In the genomic region with DNA sequence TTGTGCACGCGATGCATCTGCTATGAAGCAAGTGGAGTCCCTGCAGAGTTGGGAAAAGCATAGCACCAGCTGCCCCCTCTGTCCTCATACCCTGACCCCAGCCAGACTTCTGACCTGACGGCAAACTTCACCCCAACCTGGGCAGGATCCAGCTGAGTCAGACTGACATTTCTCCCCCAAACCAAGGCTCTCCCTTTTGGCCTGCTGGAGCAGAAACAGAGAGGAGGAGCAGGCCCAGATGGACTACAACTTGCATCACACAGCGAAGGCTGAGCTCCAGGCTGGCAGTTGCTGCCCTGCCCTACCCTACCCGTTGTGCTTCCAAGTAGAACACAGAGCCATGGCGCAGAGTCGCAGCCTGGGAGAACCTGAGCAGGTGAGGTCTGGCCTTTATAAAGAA, we compare ENCODE assay signal across 20 mouse cellular contexts. TPM values are rescaled to one million over a fixed set of nuclear protein-coding genes. Genes with fewer than 3 reads are reported as not detected.
DNase-seq lines count a peak whose midpoint lies in the region; ATAC-seq and TF ChIP-seq lines count a peak whose summit lies in the region.
"Had no signal": no experiment of that assay in that cellular context is flagged by ENCODE, and none has a peak within 500 bp of the region (broad histone marks: within the 10 kb centered on the region; RNA-seq: fewer than 3 reads in every experiment).

No protein-coding gene starts in this region.

- peaks cover 6% of the 10 kb centered on the region; the same call in 1 of the 2 replicates for H3K4me1 ChIP-seq in limb, embryonic 13.5 days
- H3K4me1 ChIP-seq in limb, embryonic 10.5 days = peaks cover 5% of the 10 kb centered on the region; the same call in 1 of the 2 replicates
- H3K4me1 ChIP-seq in thymus, adult 2 months (replicated peaks; ENCODE audit: control insufficient read depth, insufficient read depth, low read length) = no peaks in the 10 kb centered on the region; the same call in 1 of the 2 replicates
- H3K4me1 ChIP-seq in forebrain, embryonic 15.5 days = no peaks in the 10 kb centered on the region
- H3K4me1 ChIP-seq in hindbrain, embryonic 10.5 days (replicated peaks) = 0 out of 2 replicates have a peak, but pooled peaks cover 4% of the 10 kb centered on the region
- H3K4me1 ChIP-seq: hindbrain, embryonic 13.5 days; liver, embryonic 15.5 days had no signal

- no peak for TF ChIP-seq POLR2A in thymus, adult 2 months (IDR thresholded peaks at IDR 0.05; ENCODE audit: control insufficient read depth, extremely low read depth, insufficient read depth, low read length, poor library complexity)

- ATAC-seq in limb, embryonic 13.5 days (ENCODE audit: low FRiP score, low read depth) = no peak
- no peak for ATAC-seq in forebrain, embryonic 15.5 days (replicated peaks)
- ATAC-seq: forebrain, embryonic 14.5 days had no signal

- H3K4me2 ChIP-seq in limb, embryonic 13.5 days (replicated peaks) = no peak overlapping the region
- no peak overlapping the region for H3K4me2 ChIP-seq in forebrain, embryonic 15.5 days (replicated peaks)
- H3K4me2 ChIP-seq: heart, embryonic 12.5 days; hindbrain, embryonic 13.5 days; liver, embryonic 15.5 days had no signal

- H3K27me3 ChIP-seq in limb, embryonic 13.5 days = no peaks in the 10 kb centered on the region
- H3K27me3 ChIP-seq in limb, embryonic 10.5 days (ENCODE audit: low read depth, poor library complexity, severe bottlenecking) = no peaks in the 10 kb centered on the region
- H3K27me3 ChIP-seq in thymus, adult 2 months (ENCODE audit: control insufficient read depth, insufficient read depth, low read length) = no peaks in the 10 kb centered on the region
- H3K27me3 ChIP-seq in forebrain, embryonic 15.5 days = no peaks in the 10 kb centered on the region
- H3K27me3 ChIP-seq in hindbrain, embryonic 10.5 days (ENCODE audit: insufficient read depth, poor library complexity, severe bottlenecking) = no peaks in the 10 kb centered on the region
- H3K27me3 ChIP-seq: heart, embryonic 12.5 days; hindbrain, embryonic 13.5 days; liver, embryonic 15.5 days had no signal

- no peak for DNase-seq in limb, embryonic 10.5 days (ENCODE audit: low spot score)
- no peak for DNase-seq in thymus, adult 2 months
- DNase-seq in thymus, postnatal 36 days = no peak
- DNase-seq in adrenal gland, postnatal 36 days = peak; percentile 60
- no peak for DNase-seq in hindbrain, embryonic 10.5 days (ENCODE audit: low spot score)
- DNase-seq: cerebellum, adult 9-11 months; gastrocnemius, postnatal 10 days; heart, postnatal 10 days; kidney, adult 11 months; kidney, postnatal 4 days; midbrain, embryonic 14.5 days; retina, postnatal 1 day; right cerebral cortex, postnatal 25 days; spleen, adult 18-20 months had no signal

- no peaks in the 10 kb centered on the region for H3K9me3 ChIP-seq in limb, embryonic 13.5 days
- no peaks in the 10 kb centered on the region for H3K9me3 ChIP-seq in limb, embryonic 10.5 days (replicated peaks)
- no peaks in the 10 kb centered on the region for H3K9me3 ChIP-seq in forebrain, embryonic 15.5 days
- H3K9me3 ChIP-seq in hindbrain, embryonic 10.5 days = no peaks in the 10 kb centered on the region
- H3K9me3 ChIP-seq: heart, embryonic 12.5 days; hindbrain, embryonic 13.5 days; liver, embryonic 15.5 days had no signal

- 93% methylated on average over 7 of the region's 7 CpGs for WGBS in limb, embryonic 13.5 days
- 87% methylated on average over 7 of the region's 7 CpGs for WGBS in limb, embryonic 10.5 days
- 95% methylated on average over 7 of the region's 7 CpGs for WGBS in thymus, adult 2 months
- 93% methylated on average over 7 of the region's 7 CpGs for WGBS in forebrain, embryonic 15.5 days
- 92% methylated on average over 7 of the region's 7 CpGs for WGBS in hindbrain, embryonic 10.5 days

- no peak for TF ChIP-seq CTCF in thymus, adult 2 months (IDR thresholded peaks at IDR 0.05; ENCODE audit: borderline replicate concordance, control insufficient read depth, extremely low read depth, insufficient read depth, low read length, poor library complexity)

- H3K9ac ChIP-seq in limb, embryonic 13.5 days = 0 out of 2 replicates have a peak overlapping the region, but pooled peaks have one; percentile 4
- no peak overlapping the region for H3K9ac ChIP-seq in forebrain, embryonic 15.5 days (replicated peaks)
- H3K9ac ChIP-seq: heart, embryonic 12.5 days; hindbrain, embryonic 13.5 days; liver, embryonic 15.5 days had no signal

- H3K4me3 ChIP-seq in limb, embryonic 13.5 days = no peak overlapping the region
- no peak overlapping the region for H3K4me3 ChIP-seq in limb, embryonic 10.5 days
- no peak overlapping the region for H3K4me3 ChIP-seq in thymus, adult 2 months (ENCODE audit: control insufficient read depth, insufficient read depth, low read length)
- no peak overlapping the region for H3K4me3 ChIP-seq in forebrain, embryonic 15.5 days
- H3K4me3 ChIP-seq in hindbrain, embryonic 10.5 days = no peak overlapping the region
- H3K4me3 ChIP-seq: heart, embryonic 12.5 days; hindbrain, embryonic 13.5 days; liver, embryonic 15.5 days had no signal

- H3K27ac ChIP-seq in limb, embryonic 13.5 days = no peak overlapping the region
- H3K27ac ChIP-seq in limb, embryonic 10.5 days = no peak overlapping the region
- peak overlapping the region; percentile 6; the same call in 1 of the 2 replicates for H3K27ac ChIP-seq in thymus, adult 2 months (ENCODE audit: control insufficient read depth, insufficient read depth, low read length)
- no peak overlapping the region for H3K27ac ChIP-seq in forebrain, embryonic 15.5 days (replicated peaks)
- H3K27ac ChIP-seq in hindbrain, embryonic 10.5 days = no peak overlapping the region
- H3K27ac ChIP-seq: hindbrain, embryonic 13.5 days; liver, embryonic 15.5 days had no signal

- H3K36me3 ChIP-seq in limb, embryonic 13.5 days = no peaks in the 10 kb centered on the region
- no peaks in the 10 kb centered on the region for H3K36me3 ChIP-seq in limb, embryonic 10.5 days
- no peaks in the 10 kb centered on the region for H3K36me3 ChIP-seq in thymus, adult 2 months (ENCODE audit: control insufficient read depth, insufficient read depth, low read length)
- no peaks in the 10 kb centered on the region for H3K36me3 ChIP-seq in forebrain, embryonic 15.5 days
- no peaks in the 10 kb centered on the region for H3K36me3 ChIP-seq in hindbrain, embryonic 10.5 days
- H3K36me3 ChIP-seq: heart, embryonic 12.5 days; hindbrain, embryonic 13.5 days; liver, embryonic 15.5 days had no signal

RNA-seq across cellular contexts. Expression of a gene that starts 32.1 kb away (rescaled TPM):
- polyA plus RNA-seq in limb, embryonic 13.5 days (2015; fragmentation: Nextera tagmentation; extraction: Ambion mirVana) = 16.5 and 17.8 TPM in 2 replicates
- 10.7 and 11.3 TPM in 2 replicates for polyA plus RNA-seq in limb, embryonic 10.5 days (2016; fragmentation: Nextera tagmentation; extraction: Ambion mirVana)
- polyA plus RNA-seq in thymus, adult 2 months (2012; rRNA removed) = 46.1 and 47.2 TPM in 2 replicates
- total RNA-seq in adrenal gland, postnatal 36 days (2021) = 100 to 1,000 TPM in 1 of 2 experiments, 10 to 100 TPM in 1; 94.5 to 108 TPM
- 32.5 and 33.5 TPM in 2 replicates for polyA plus RNA-seq in forebrain, embryonic 15.5 days (2015; fragmentation: Nextera tagmentation; extraction: Ambion mirVana)
- polyA plus RNA-seq in hindbrain, embryonic 10.5 days (2016; fragmentation: Nextera tagmentation; extraction: Ambion mirVana) = 14.8 and 15.4 TPM in 2 replicates

Comparison
In these comparisons a context has a peak if more than half of its experiments do, and no peak if none do; other contexts are left out.
1. DNase-seq: peak in adrenal gland, postnatal 36 days (2 of 2); none in limb, embryonic 10.5 days (single experiment), thymus, adult 2 months (single experiment), thymus, postnatal 36 days (0 of 2) and hindbrain, embryonic 10.5 days (single experiment).